Mouse (Mus musculus): ENCODE measurements around the gene Rassf1. TPM values are rescaled to one million over a fixed set of nuclear protein-coding genes. Genes with fewer than 3 reads are reported as not detected.

The Rassf1 gene
- total RNA-seq, 2 experiments from 2014 or later, result 15.1 TPM

- no peak for DNase-seq
These were observed 10.9 kb upstream of the Rassf1 start for GRCm38 (mm10) chr9:107540420-107540819.

GRCm38 (mm10) chr9:107541005-107541404 is 10.3 kb upstream of the Rassf1 start:
- no peak for DNase-seq

GRCm38 (mm10) chr9:107541474-107542351 is 9.6 kb upstream of the Rassf1 start, which contains the start of the genes Cyb561d2 and Nprl2:
Gene Cyb561d2, minus strand, starts transcription at chr9:107542193.
Gene Nprl2, plus strand, starts transcription at chr9:107542226.
- peak; percentile 96 to 97 for DNase-seq

- no peak for DNase-seq
These were observed 9.0 kb upstream of the Rassf1 start for GRCm38 (mm10) chr9:107542352-107542686.

GRCm38 (mm10) chr9:107542721-107543120 is 8.6 kb upstream of the Rassf1 start:
- DNase-seq, result no peak

GRCm38 (mm10) chr9:107543299-107543698 is 8.1 kb upstream of the Rassf1 start:
- no peak for DNase-seq

DNA sequence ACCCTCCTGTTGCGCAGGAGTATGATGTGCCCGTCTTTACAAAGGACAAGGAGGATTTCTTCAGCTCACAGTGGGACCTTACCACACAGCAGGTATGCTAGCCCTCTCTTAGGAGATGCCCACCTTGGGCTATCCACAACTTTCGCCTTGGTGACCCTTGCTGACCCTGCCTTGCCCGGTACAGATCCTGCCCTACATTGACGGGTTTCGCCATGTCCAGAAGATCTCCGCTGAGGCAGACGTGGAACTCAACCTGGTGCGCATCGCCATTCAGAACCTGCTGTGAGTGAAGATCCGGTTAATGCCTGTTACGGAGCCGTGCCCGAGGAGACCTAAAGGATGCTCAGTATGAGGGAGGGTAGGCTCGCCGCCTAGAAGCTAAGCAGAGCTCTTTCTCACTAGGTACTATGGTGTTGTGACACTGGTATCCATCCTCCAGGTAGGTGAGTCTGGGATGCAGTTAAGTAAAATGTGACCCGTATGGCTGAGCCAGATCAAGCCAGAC is 7.1 kb upstream of the Rassf1 start:
- DNase-seq, result no peak

DNA sequence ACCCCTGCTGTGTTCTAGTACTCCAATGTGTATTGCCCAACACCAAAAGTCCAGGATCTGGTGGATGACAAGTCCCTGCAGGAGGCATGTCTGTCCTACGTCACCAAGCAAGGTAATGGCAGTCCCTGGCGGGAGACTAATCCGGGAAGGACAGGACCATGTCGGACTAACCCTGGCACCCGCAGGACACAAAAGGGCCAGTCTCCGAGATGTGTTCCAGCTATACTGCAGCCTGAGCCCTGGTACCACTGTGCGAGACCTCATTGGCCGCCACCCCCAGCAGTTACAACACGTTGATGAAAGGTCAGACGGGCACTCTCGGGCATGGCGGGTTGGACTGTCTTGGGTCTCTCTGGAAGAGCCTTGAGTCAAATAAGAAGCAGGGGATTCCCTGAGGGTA is 6.6 kb upstream of the Rassf1 start:
- DNase-seq, result no peak

- DNase-seq, result no peak
These were observed 6.2 kb upstream of the Rassf1 start for GRCm38 (mm10) chr9:107545199-107545598.

DNA sequence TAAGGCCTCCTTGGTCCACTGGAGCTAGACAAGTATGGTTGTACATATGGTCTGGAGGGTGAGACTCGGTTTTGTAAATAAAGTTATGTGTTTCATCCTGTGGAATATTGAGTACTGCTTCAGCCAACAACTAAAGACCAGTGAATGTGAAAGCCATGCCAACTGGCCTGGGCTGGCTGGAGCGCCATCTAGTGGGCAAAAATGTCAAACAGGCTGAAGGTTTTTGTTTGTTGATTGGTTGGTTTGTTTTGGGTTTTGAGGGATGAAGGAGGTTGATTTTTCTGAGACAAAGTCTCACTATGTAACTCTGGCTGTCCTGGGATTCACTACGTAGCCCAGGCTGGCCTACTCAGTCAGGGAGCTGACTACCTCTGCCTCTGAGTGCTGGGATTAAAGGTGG is 5.8 kb upstream of the Rassf1 start:
- peak; percentile 64 to 88 for DNase-seq

- DNase-seq, result peak; percentile 89 to 93
These were observed 4.3 kb upstream of the Rassf1 start, which contains the start of gene Zmynd10 for GRCm38 (mm10) chr9:107547026-107547425. Gene Zmynd10, plus strand, starts transcription at chr9:107547298.

- DNase-seq, result no peak
These were observed 3.4 kb upstream of the Rassf1 start for GRCm38 (mm10) chr9:107547957-107548356.

DNA sequence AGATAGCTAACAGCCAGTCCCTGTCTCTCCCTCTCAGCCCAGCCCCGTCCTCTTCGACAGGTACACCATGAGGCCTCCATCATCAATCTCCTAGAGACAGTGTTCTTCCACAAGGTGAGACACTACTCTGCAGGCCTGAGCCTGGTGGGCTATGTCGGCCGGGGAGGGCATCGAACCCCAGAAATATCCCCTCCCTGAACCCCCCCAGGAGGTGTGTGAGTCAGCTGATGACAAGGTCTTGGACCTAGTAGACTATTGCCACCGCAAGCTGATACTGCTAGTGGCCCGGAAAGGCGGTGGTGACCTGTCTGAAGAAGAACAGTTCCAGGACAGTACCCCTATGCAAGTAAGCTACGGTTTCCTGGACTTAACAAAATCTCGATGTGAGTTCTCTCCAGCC is 2.5 kb upstream of the Rassf1 start:
- DNase-seq, result no peak

- DNase-seq, result no peak
These were observed 1.9 kb upstream of the Rassf1 start for GRCm38 (mm10) chr9:107549297-107550074.

DNA sequence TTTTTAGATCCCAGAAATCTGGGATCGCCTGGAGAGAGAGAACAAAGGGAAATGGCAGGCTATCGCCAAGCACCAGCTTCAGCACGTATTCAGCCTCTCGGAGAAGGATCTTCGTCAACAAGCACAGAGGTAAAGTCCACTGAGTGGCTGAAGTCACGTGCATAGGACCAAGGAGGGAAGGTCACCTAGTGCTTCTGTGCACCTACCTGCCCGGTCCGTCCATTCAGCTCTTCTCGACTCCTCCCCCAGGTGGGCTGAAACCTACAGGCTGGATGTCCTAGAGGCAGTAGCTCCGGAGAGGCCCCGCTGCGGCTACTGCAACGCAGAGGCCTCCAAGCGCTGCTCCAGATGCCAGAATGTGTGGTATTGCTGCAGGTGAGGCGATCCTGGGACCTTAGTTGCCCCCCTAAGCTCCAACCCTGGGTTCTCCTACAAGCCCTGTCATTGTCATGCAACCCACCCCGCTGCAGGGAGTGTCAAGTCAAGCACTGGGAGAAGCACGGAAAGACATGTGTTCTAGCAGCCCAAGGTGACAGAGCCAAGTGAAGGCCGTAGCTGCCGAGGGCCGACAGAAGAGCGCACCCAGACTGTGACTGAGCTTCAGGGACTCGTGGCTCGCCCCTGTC is 751 bp upstream of the Rassf1 start:
- no peak for DNase-seq

GRCm38 (mm10) chr9:107551890-107552355 is 568 bp downstream of the Rassf1 start:
- DNase-seq, result no peak

GRCm38 (mm10) chr9:107552690-107553393 is 1.5 kb downstream of the Rassf1 start:
- no peak for DNase-seq

GRCm38 (mm10) chr9:107553541-107554318 is 2.4 kb downstream of the Rassf1 start:
- DNase-seq, result no peak

GRCm38 (mm10) chr9:107554319-107554825 is 3.0 kb downstream of the Rassf1 start:
- DNase-seq, result peak; percentile 94 to 97

GRCm38 (mm10) chr9:107555031-107555457 is 3.7 kb downstream of the Rassf1 start:
- peak; percentile 86 to 91 for DNase-seq

DNA sequence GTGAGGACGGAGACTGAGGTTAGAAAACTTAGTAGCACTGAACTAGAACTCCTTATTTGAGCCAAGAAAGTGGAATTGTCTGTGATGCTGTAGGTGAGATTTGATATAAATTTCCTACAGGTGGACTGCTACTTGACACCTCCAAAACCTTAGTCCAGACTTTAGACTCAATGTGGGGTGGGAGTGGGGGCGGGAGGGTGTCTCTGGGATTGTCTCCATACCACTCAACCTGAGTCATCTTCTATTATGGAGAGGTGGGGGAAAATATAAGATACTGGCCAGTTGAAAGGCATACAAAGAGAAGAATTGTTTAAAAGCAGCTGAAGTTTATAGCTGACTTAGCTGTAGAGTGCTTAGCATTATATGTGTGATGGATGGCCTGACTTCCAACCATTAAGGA is 4.3 kb downstream of the Rassf1 start:
- no peak for DNase-seq
